Mouse (Mus musculus) urinary bladder, adult 2 months (tissue): ENCODE results near the gene Ywhab. TPM values are rescaled to one million over a fixed set of nuclear protein-coding genes. Genes with fewer than 3 reads are reported as not detected.

Experiments
- DNase-seq: peaks from one replicate; pipeline ENCODE4 v3.0.0; 2022; ENCODE audit warnings: low spot score
- polyA plus RNA-seq: library from polyadenylated mRNA; depleted of rRNA; stranded (reverse); fragments of >200 nt; gene quantifications from 2 replicates; pipeline ENCODE4 v1.2.3, GENCODE M21; 2012; rRNA removed

The Ywhab gene
- 134 and 158 TPM in 2 replicates for polyA plus RNA-seq

- no peak for DNase-seq
Observed at GRCm38 (mm10) chr2:163994654-163994976, at the start of gene Ywhab. Gene Ywhab (plus strand): TSS chr2:163994960.

GRCm38 (mm10) chr2:163946221-163946620 lies 48.5 kb upstream of the Ywhab start:
- no peak for DNase-seq

- no peak for DNase-seq
Observed at GRCm38 (mm10) chr2:163947976-163948375, 46.8 kb upstream of the Ywhab start.

- no peak for DNase-seq
Observed at GRCm38 (mm10) chr2:163951770-163952169, 43.0 kb upstream of the Ywhab start.

GRCm38 (mm10) chr2:163953622-163954310 lies 41.0 kb upstream of the Ywhab start:
- DNase-seq = no peak

GRCm38 (mm10) chr2:163964606-163965560 lies 29.9 kb upstream of the Ywhab start:
- DNase-seq = no peak

GRCm38 (mm10) chr2:163965706-163966105 lies 29.1 kb upstream of the Ywhab start:
- DNase-seq = no peak

- no peak for DNase-seq
Observed at GRCm38 (mm10) chr2:163968581-163968980, 26.2 kb upstream of the Ywhab start.

- DNase-seq = no peak
Observed at GRCm38 (mm10) chr2:163970326-163970725, 24.4 kb upstream of the Ywhab start.

GRCm38 (mm10) chr2:163974056-163974455 lies 20.7 kb upstream of the Ywhab start:
- DNase-seq = no peak

- no peak for DNase-seq
Observed at GRCm38 (mm10) chr2:163976448-163976847, 18.3 kb upstream of the Ywhab start.

- no peak for DNase-seq
Observed at GRCm38 (mm10) chr2:163987233-163987632, 7.5 kb upstream of the Ywhab start.

- DNase-seq = no peak
Observed at GRCm38 (mm10) chr2:163992871-163993270, 1.9 kb upstream of the Ywhab start.

GRCm38 (mm10) chr2:163994977-163995862 lies 460 bp downstream of the Ywhab start:
- peak; percentile 80 for DNase-seq

- DNase-seq = no peak
Observed at GRCm38 (mm10) chr2:163996275-163996674, 1.5 kb downstream of the Ywhab start.

GRCm38 (mm10) chr2:163996899-163997298 lies 2.1 kb downstream of the Ywhab start:
- DNase-seq = no peak

GRCm38 (mm10) chr2:163998981-163999380 lies 4.2 kb downstream of the Ywhab start:
- no peak for DNase-seq

- no peak for DNase-seq
Observed at GRCm38 (mm10) chr2:164002637-164003036, 7.9 kb downstream of the Ywhab start.

- no peak for DNase-seq
Observed at GRCm38 (mm10) chr2:164004503-164004902, 9.7 kb downstream of the Ywhab start.

- peak; percentile 44 for DNase-seq
Observed at GRCm38 (mm10) chr2:164006932-164007331, 12.2 kb downstream of the Ywhab start.

- DNase-seq = no peak
Observed at GRCm38 (mm10) chr2:164007547-164007946, 12.8 kb downstream of the Ywhab start.

GRCm38 (mm10) chr2:164007987-164008545 lies 13.3 kb downstream of the Ywhab start:
- no peak for DNase-seq
